ENCODE assay signal across 18 mouse cellular contexts in the genomic region with DNA sequence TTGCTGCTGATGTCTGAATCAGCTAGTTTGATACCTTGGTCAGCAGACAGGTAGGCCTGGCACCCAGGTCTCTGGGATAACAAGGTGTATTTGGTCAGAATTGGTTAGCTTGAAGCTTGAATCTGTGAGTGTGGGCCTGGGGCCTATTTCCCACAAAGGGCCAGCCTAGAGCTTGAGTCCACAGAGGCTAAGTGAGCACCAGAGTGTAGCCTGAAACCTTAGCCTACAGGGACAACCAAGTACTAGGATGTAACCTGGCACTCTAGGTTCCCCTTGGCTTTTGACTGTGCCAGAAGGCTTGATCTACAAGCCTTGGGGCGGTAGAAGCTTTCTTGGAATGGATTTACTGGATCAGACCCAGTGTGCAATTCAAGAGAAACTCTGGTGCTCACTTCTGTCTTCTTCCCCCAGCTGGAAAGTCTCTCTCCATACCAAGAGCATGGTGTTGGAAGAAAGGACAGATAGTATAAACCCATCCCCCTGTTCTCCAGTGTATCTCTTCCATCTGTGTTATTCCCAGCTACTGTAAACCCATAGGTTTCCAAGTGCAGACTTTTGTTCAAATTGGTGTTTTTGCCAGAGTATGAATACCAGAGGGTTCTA. TPM values are rescaled to one million over a fixed set of nuclear protein-coding genes. Genes with fewer than 3 reads are reported as not detected.
A peak's percentile ranks its signal among the peaks of the same experiment; 100 is the strongest.
DNase-seq lines count a peak whose midpoint lies in the region; ATAC-seq and TF ChIP-seq lines count a peak whose summit lies in the region.
"Had no signal": no experiment of that assay in that cellular context is flagged by ENCODE, and none has a peak within 500 bp of the region (broad histone marks: within the 10 kb centered on the region; RNA-seq: fewer than 3 reads in every experiment).

No protein-coding gene starts in this region.

- intact Hi-C loops in gastrocnemius, adult 2 months (cut with DNase I) = loop anchor here (2.0 kb wide), 1 partner anchor 29 kb away; no protein-coding TSS in a partner anchor

- H3K27me3 ChIP-seq in kidney, postnatal 0 days (ENCODE audit: insufficient read depth, low read length) = no peaks in the 10 kb centered on the region
- H3K27me3 ChIP-seq: forebrain, embryonic 12.5 days; heart, embryonic 12.5 days; midbrain, embryonic 13.5 days had no signal

- H3K9me3 ChIP-seq in kidney, postnatal 0 days (replicated peaks; ENCODE audit: low read length) = no peaks in the 10 kb centered on the region
- H3K9me3 ChIP-seq: forebrain, embryonic 12.5 days; heart, embryonic 12.5 days; midbrain, embryonic 13.5 days had no signal

- peak overlapping the region; percentile 83 for H3K27ac ChIP-seq in gastrocnemius, adult 2 months
- peak overlapping the region; percentile 8; the same call in 1 of the 2 replicates for H3K27ac ChIP-seq in kidney, postnatal 0 days
- H3K27ac ChIP-seq: forebrain, embryonic 12.5 days; hindbrain, embryonic 14.5 days; midbrain, embryonic 13.5 days had no signal

- H3K36me3 ChIP-seq in kidney, postnatal 0 days (ENCODE audit: insufficient read depth, low read length) = no peaks in the 10 kb centered on the region
- H3K36me3 ChIP-seq: forebrain, embryonic 12.5 days; heart, embryonic 12.5 days; midbrain, embryonic 13.5 days had no signal

- peak; percentile 34 for DNase-seq in gastrocnemius, adult 2 months
- no peak for DNase-seq in gastrocnemius, postnatal 10 days
- no peak for DNase-seq in kidney, postnatal 0 days (ENCODE audit: low spot score)
- no peak for DNase-seq in kidney, postnatal 10 days
- DNase-seq in urinary bladder, postnatal 14 days (ENCODE audit: low spot score) = peak; percentile 22
- no peak for DNase-seq in urinary bladder, adult 2 months (ENCODE audit: low spot score)
- DNase-seq in thymus, postnatal 25 days = no peak
- DNase-seq in embryo, embryonic 9.5 days (ENCODE audit: extremely low spot score) = no peak
- DNase-seq: cerebellum, postnatal 36 days; kidney, adult 18-20 months; retina, postnatal 1 day; thymus, adult 2 months had no signal

- H3K4me2 ChIP-seq in kidney, postnatal 0 days (ENCODE audit: low read length) = no peak overlapping the region
- H3K4me2 ChIP-seq: forebrain, embryonic 12.5 days; heart, embryonic 12.5 days; hindbrain, embryonic 14.5 days; midbrain, embryonic 13.5 days had no signal

- no peak overlapping the region for H3K9ac ChIP-seq in kidney, postnatal 0 days (ENCODE audit: low read depth, low read length)
- H3K9ac ChIP-seq: forebrain, embryonic 12.5 days; heart, embryonic 12.5 days; hindbrain, embryonic 14.5 days; midbrain, embryonic 13.5 days had no signal

- H3K4me1 ChIP-seq in kidney, postnatal 0 days (replicated peaks; ENCODE audit: insufficient read depth, low read length) = no peaks in the 10 kb centered on the region
- H3K4me1 ChIP-seq: forebrain, embryonic 12.5 days; heart, embryonic 12.5 days; midbrain, embryonic 13.5 days had no signal

- TF ChIP-seq CTCF in gastrocnemius, adult 2 months (IDR thresholded peaks at IDR 0.05) = no peak
- TF ChIP-seq CTCF in kidney, postnatal 0 days (IDR thresholded peaks at IDR 0.05; ENCODE audit: low read depth) = no peak

- no peak overlapping the region for H3K4me3 ChIP-seq in gastrocnemius, adult 2 months
- no peak overlapping the region for H3K4me3 ChIP-seq in kidney, postnatal 0 days (replicated peaks; ENCODE audit: low read depth, low read length)
- H3K4me3 ChIP-seq: forebrain, embryonic 12.5 days; heart, embryonic 12.5 days; midbrain, embryonic 13.5 days; myocyte had no signal

- 69% methylated on average over 1 of the region's 1 CpGs for WGBS in kidney, postnatal 0 days

- no peak for ATAC-seq in kidney, postnatal 0 days (replicated peaks; ENCODE audit: low FRiP score, low read depth)
- ATAC-seq: activated CD4-positive, CD25-positive, alpha-beta regulatory T cell, adult 4 months; midbrain, embryonic 13.5 days had no signal

RNA-seq across cellular contexts. Expression of a gene that starts 11.9 kb away (rescaled TPM):
- total RNA-seq in gastrocnemius, adult 2 months (2021) = 10 to 100 TPM; 54.9 to 72.1 TPM
- 10 to 100 TPM; 11.5 to 18.8 TPM for total RNA-seq in gastrocnemius, postnatal 10 days (2021)
- polyA plus RNA-seq in kidney, postnatal 0 days (2015; fragmentation: Nextera tagmentation; extraction: Ambion mirVana) = 1.6 and 1.9 TPM in 2 replicates
- 48.4 and 88.6 TPM in 2 replicates for polyA plus RNA-seq in urinary bladder, adult 2 months (2012; rRNA removed)

Comparison
In these comparisons a context has a peak if more than half of its experiments do, and no peak if none do; other contexts are left out.
1. DNase-seq: peak in gastrocnemius, adult 2 months (single experiment) and urinary bladder, postnatal 14 days (single experiment); none in gastrocnemius, postnatal 10 days (single experiment), kidney, postnatal 0 days (single experiment), kidney, postnatal 10 days (single experiment), urinary bladder, adult 2 months (single experiment), thymus, postnatal 25 days (single experiment) and embryo, embryonic 9.5 days (single experiment).